Mouse (Mus musculus) heart, postnatal 0 days (tissue): Measurements from ENCODE around the gene Bbs9.

Experiments
- CTCF ChIP-seq: IDR thresholded peaks from 2 replicates; pipeline ENCODE4 v1.5.1; 2016; ENCODE audit warnings: antibody characterized with exemption, control low read depth, low read depth
- EP300 ChIP-seq: IDR thresholded peaks from 2 replicates; pipeline ENCODE4 v1.6.1; 2016; ENCODE audit warnings: antibody characterized with exemption, low read depth

- TF ChIP-seq EP300 (no peak), CTCF (no peak)
These were observed 65.6 kb downstream of the Bbs9 start for GRCm38 (mm10) chr9:22541130-22541529.
